Mouse (Mus musculus) forelimb bud, embryonic 11.5 days (tissue): ENCODE measurements around the gene Pde2a.

Experiments used
- DNase-seq: peaks from one replicate; pipeline ENCODE4 v3.0.0-alpha.2; 2012; ENCODE audit warnings: low read depth, low spot score

Gene Pde2a

GRCm38 (mm10) chr7:101453725-101454124 is 32.2 kb downstream of the Pde2a start:
- DNase-seq = no peak

GRCm38 (mm10) chr7:101454479-101454878 is 33.0 kb downstream of the Pde2a start:
- DNase-seq = no peak

GRCm38 (mm10) chr7:101455141-101455540 is 33.6 kb downstream of the Pde2a start:
- no peak for DNase-seq

- no peak for DNase-seq
Observed at GRCm38 (mm10) chr7:101456318-101456717, 34.8 kb downstream of the Pde2a start.

GRCm38 (mm10) chr7:101456789-101457188 is 35.3 kb downstream of the Pde2a start:
- no peak for DNase-seq

- DNase-seq = no peak
Observed at GRCm38 (mm10) chr7:101457283-101457682, 35.8 kb downstream of the Pde2a start.

- no peak for DNase-seq
Observed at GRCm38 (mm10) chr7:101457801-101458200, 36.3 kb downstream of the Pde2a start.

GRCm38 (mm10) chr7:101458278-101458781 is 36.8 kb downstream of the Pde2a start:
- DNase-seq = no peak

GRCm38 (mm10) chr7:101459305-101459813 is 37.9 kb downstream of the Pde2a start:
- DNase-seq = no peak

- no peak for DNase-seq
Observed at GRCm38 (mm10) chr7:101459923-101460607, 38.6 kb downstream of the Pde2a start.

GRCm38 (mm10) chr7:101460608-101460957 is 39.1 kb downstream of the Pde2a start:
- no peak for DNase-seq

GRCm38 (mm10) chr7:101461571-101461970 is 40.1 kb downstream of the Pde2a start:
- DNase-seq = no peak

- no peak for DNase-seq
Observed at GRCm38 (mm10) chr7:101462327-101463068, 41.0 kb downstream of the Pde2a start.

- no peak for DNase-seq
Observed at GRCm38 (mm10) chr7:101463665-101464271, 42.3 kb downstream of the Pde2a start.

GRCm38 (mm10) chr7:101464927-101465326 is 43.4 kb downstream of the Pde2a start:
- DNase-seq = no peak

GRCm38 (mm10) chr7:101465392-101465791 is 43.9 kb downstream of the Pde2a start:
- DNase-seq = no peak

- DNase-seq = no peak
Observed at GRCm38 (mm10) chr7:101465850-101466580, 44.5 kb downstream of the Pde2a start.

GRCm38 (mm10) chr7:101466581-101467081 is 45.1 kb downstream of the Pde2a start:
- DNase-seq = no peak

- no peak for DNase-seq
Observed at GRCm38 (mm10) chr7:101471423-101471822, 49.9 kb downstream of the Pde2a start.

- DNase-seq = no peak
Observed at GRCm38 (mm10) chr7:101471968-101472480, 50.5 kb downstream of the Pde2a start.
